Mouse (Mus musculus) neural tube, embryonic 12.5 days (tissue): ENCODE data around the gene Isoc2a. TPM values are rescaled to one million over a fixed set of nuclear protein-coding genes. Genes with fewer than 3 reads are reported as not detected.
A peak's percentile ranks its signal among the peaks of the same experiment; 100 is the strongest.

ENCODE experiments used
- ATAC-seq: fragments of 200-750 bp; cut with Nextera tagmentation; 2 replicates; pipeline ENCODE4 v1.8.0; 2017; ENCODE audit warnings: low read depth, mild to moderate bottlenecking, moderate TSS enrichment, moderate library complexity; ENCODE audit not compliant: low FRiP score
- H3K27ac ChIP-seq: fragments of 300-500 bp; sonication (generic); 2 replicates; pipeline ENCODE4 v1.5.1; 2016
- H3K27me3 ChIP-seq: fragments of 300-500 bp; sonication (generic); replicated peaks from 2 replicates; pipeline ENCODE4 v1.6.1; 2016; ENCODE audit warnings: mild to moderate bottlenecking
- H3K36me3 ChIP-seq: fragments of 300-500 bp; sonication (generic); 2 replicates; pipeline ENCODE4 v1.6.1; 2016; ENCODE audit warnings: mild to moderate bottlenecking
- H3K4me1 ChIP-seq: fragments of 300-500 bp; sonication (generic); 2 replicates; pipeline ENCODE4 v1.6.1; 2016
- H3K4me2 ChIP-seq: fragments of 300-500 bp; sonication (generic); replicated peaks from 2 replicates; pipeline ENCODE4 v1.6.1; 2016; ENCODE audit warnings: mild to moderate bottlenecking
- H3K4me3 ChIP-seq: fragments of 300-500 bp; sonication (generic); 2 replicates; pipeline ENCODE4 v1.5.1; 2016
- H3K9ac ChIP-seq: fragments of 300-500 bp; sonication (generic); 2 replicates; pipeline ENCODE4 v1.6.1; 2016; ENCODE audit warnings: mild to moderate bottlenecking
- H3K9me3 ChIP-seq: fragments of 300-500 bp; sonication (generic); 2 replicates; pipeline ENCODE4 v1.6.1; 2016; ENCODE audit warnings: mild to moderate bottlenecking
- WGBS: fragments of 180-500 bp; shearing (Covaris S2); methylation state at CpG from one replicate; pipeline ENCODE4 v1.1.7; 2016; 5-methylcytosine and 5-hydroxymethylcytosine counted together
- polyA plus RNA-seq: library from polyadenylated mRNA; unstranded; fragments of >200 nt; fragmentation: Nextera tagmentation; extraction: Ambion mirVana; gene quantifications from 2 replicates; pipeline ENCODE4 v1.2.1, GENCODE M21; 2016

Gene Isoc2a
- polyA plus RNA-seq, 1 experiment from 2014 or later: 0.93 TPM

DNA sequence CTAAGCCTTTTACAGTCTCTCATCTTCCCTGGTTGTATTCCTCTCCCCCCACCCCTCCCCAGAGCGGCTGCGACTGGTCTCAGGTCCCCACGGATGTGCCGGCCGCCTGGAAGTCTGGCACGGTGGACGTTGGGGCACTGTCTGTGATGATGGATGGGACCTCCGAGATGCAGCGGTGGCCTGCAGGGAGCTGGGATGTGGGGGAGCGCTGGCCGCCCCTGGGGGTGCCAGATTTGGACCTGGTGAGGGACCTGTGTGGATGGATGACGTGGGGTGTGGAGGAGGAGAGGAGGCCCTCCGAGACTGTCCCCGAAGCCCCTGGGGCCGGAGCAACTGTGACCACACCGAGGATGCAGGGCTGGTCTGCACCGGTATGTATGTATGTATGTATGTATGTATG is 51.4 kb downstream of the Isoc2a start:
- Histone ChIP-seq H3K27ac (no peak overlapping the region), H3K4me1 (peaks cover 44% of the 10 kb centered on the region)
- ATAC-seq: no peak

DNA sequence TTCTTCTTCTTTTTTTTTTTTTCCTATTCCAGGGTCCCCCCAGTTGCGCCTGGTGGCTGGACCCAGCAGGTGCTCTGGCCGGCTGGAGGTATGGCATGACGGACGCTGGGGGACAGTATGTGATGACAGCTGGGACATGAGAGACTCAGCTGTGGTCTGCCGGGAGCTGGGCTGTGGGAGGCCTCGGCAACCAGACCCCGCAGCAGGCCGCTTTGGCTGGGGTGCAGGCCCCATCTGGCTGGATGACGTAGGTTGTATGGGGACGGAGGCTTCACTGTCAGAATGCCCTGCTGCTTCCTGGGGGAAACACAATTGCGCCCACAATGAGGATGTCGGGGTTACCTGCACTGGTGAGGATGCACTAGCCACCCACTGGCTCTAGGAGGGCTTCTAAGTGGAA is 56.1 kb downstream of the Isoc2a start:
- Histone ChIP-seq H3K4me2 (no peak overlapping the region), H3K27me3 (no peaks in the 10 kb centered on the region; the same call in 1 of the 2 replicates), H3K9me3 (no peaks in the 10 kb centered on the region), H3K36me3 (no peaks in the 10 kb centered on the region), H3K27ac (no peak overlapping the region), H3K4me3 (no peak overlapping the region), H3K4me1 (peaks cover 3% of the 10 kb centered on the region; the same call in 1 of the 2 replicates), H3K9ac (no peak overlapping the region)
- ATAC-seq: no peak
- WGBS: 72% methylated on average over 12 of the region's 12 CpGs

More for the DNA sequence above, 51.4 kb downstream of the Isoc2a start:
- peak overlapping the region; percentile 36; the same call in 1 of the 2 replicates for H3K9ac ChIP-seq
- no peaks in the 10 kb centered on the region for H3K36me3 ChIP-seq
- 73% methylated on average over 17 of the region's 17 CpGs for WGBS
- no peak overlapping the region for H3K4me2 ChIP-seq
- H3K4me3 ChIP-seq: no peak overlapping the region
- no peaks in the 10 kb centered on the region for H3K27me3 ChIP-seq
- no peaks in the 10 kb centered on the region for H3K9me3 ChIP-seq

GRCm38 (mm10) chr7:4934160-4934914 is 57.4 kb downstream of the Isoc2a start:
- Histone ChIP-seq H3K4me1 (no peaks in the 10 kb centered on the region), H3K9me3 (no peaks in the 10 kb centered on the region), H3K9ac (no peak overlapping the region), H3K27me3 (no peaks in the 10 kb centered on the region; the same call in 1 of the 2 replicates), H3K36me3 (no peaks in the 10 kb centered on the region), H3K4me2 (no peak overlapping the region), H3K27ac (no peak overlapping the region), H3K4me3 (no peak overlapping the region)
- no peak for ATAC-seq
- WGBS: 87% methylated on average over 4 of the region's 4 CpGs

GRCm38 (mm10) chr7:4936832-4937231 is 59.9 kb downstream of the Isoc2a start:
- Histone ChIP-seq H3K4me1 (no peaks in the 10 kb centered on the region), H3K4me3 (no peak overlapping the region), H3K4me2 (no peak overlapping the region), H3K9me3 (no peaks in the 10 kb centered on the region), H3K36me3 (no peaks in the 10 kb centered on the region), H3K27me3 (no peaks in the 10 kb centered on the region; the same call in 1 of the 2 replicates), H3K9ac (no peak overlapping the region), H3K27ac (no peak overlapping the region)
- ATAC-seq: no peak
- 80% methylated on average over 10 of the region's 10 CpGs for WGBS

GRCm38 (mm10) chr7:4937392-4937791 is 60.4 kb downstream of the Isoc2a start:
- 80% methylated on average over 10 of the region's 11 CpGs for WGBS
- no peak for ATAC-seq
- H3K9ac ChIP-seq: no peak overlapping the region
- no peak overlapping the region for H3K4me3 ChIP-seq
- no peaks in the 10 kb centered on the region; the same call in 1 of the 2 replicates for H3K27me3 ChIP-seq
- no peaks in the 10 kb centered on the region for H3K9me3 ChIP-seq
- no peak overlapping the region for H3K4me2 ChIP-seq
- no peaks in the 10 kb centered on the region for H3K4me1 ChIP-seq
- H3K27ac ChIP-seq: no peak overlapping the region
- H3K36me3 ChIP-seq: no peaks in the 10 kb centered on the region

DNA sequence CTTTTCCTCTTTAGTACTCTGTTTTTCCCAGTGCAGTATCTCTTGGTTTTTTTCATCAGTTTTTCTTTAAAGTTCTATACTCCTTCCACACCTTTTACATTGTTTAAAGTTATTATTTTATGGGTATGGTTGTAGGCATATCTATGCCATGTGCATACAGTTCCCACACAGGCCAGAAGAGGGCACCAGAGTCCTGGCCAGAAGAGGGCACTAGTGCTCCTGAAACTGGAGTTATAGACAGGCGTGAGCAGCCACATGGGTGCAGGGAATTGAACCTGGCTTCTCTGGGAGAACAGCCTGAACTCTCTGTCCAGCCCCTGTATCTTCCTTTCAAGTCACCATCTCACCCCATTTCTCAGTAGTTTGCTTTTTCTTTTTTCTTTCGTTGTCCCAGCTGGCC is 61.5 kb downstream of the Isoc2a start:
- WGBS: 35% methylated on average over 2 of the region's 2 CpGs
- no peak for ATAC-seq
- no peak overlapping the region for H3K4me3 ChIP-seq

DNA sequence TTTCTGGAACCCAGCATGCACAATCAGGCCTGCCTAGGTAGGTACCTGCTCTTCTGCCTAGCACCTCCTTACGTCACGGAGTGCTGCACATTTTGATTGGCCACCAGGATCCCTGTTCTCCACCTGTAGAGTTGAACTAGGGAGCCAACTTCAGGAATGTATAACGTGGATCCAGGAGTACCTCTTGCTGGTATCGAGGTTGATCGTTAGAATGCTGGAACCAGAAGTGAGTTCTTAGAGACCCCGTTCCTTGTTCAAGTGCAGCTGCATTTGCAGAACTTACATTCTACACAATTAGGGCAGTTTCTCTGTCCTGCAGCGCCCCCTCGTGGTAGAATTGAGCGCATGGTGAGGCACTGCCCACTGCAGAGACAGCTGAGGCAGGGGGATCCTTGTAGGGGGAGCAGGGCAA is 63.1 kb downstream of the Isoc2a start:
- Histone ChIP-seq H3K9ac (no peak overlapping the region), H3K36me3 (no peaks in the 10 kb centered on the region), H3K4me3 (no peak overlapping the region), H3K27me3 (no peaks in the 10 kb centered on the region; the same call in 1 of the 2 replicates), H3K27ac (no peak overlapping the region), H3K4me2 (no peak overlapping the region), H3K9me3 (no peaks in the 10 kb centered on the region), H3K4me1 (no peaks in the 10 kb centered on the region)
- ATAC-seq: peak; percentile 25; the same call in 1 of the 2 replicates
- WGBS: 17% methylated on average over 9 of the region's 9 CpGs

More for the DNA sequence above, 61.5 kb downstream of the Isoc2a start:
- Histone ChIP-seq H3K4me1 (no peaks in the 10 kb centered on the region), H3K36me3 (no peaks in the 10 kb centered on the region), H3K27me3 (no peaks in the 10 kb centered on the region; the same call in 1 of the 2 replicates), H3K9me3 (no peaks in the 10 kb centered on the region), H3K9ac (no peak overlapping the region), H3K4me2 (no peak overlapping the region), H3K27ac (no peak overlapping the region)

DNA sequence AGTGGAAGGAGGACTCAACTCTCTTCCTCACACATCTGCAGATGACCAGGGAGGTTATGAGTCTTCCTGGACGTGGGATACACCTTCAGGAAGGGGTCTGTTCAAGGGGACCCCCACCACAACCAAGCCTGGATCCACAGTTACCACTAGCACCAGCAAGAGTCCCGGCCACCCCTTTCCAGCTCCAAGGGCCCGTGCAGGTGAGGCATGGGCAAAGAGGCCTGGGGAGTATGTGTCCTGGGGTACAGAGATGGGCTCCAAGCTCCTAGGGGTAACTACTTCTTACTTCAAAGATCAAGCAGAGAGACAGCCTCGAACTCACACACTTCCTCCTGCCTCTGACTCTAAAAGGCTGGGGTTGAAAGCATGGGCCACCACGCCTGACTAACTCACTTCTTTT is 65.7 kb downstream of the Isoc2a start:
- no peak overlapping the region for H3K27ac ChIP-seq
- H3K9ac ChIP-seq: no peak overlapping the region
- H3K4me2 ChIP-seq: no peak overlapping the region
- WGBS: 55% methylated on average over 5 of the region's 5 CpGs
- ATAC-seq: no peak
- no peak overlapping the region for H3K4me3 ChIP-seq
- H3K4me1 ChIP-seq: no peaks in the 10 kb centered on the region
- H3K27me3 ChIP-seq: no peaks in the 10 kb centered on the region
- no peaks in the 10 kb centered on the region for H3K9me3 ChIP-seq
- no peaks in the 10 kb centered on the region for H3K36me3 ChIP-seq

- H3K27ac ChIP-seq: no peak overlapping the region
- H3K4me3 ChIP-seq: no peak overlapping the region
- H3K4me2 ChIP-seq: peak overlapping the region; percentile 50
- no peaks in the 10 kb centered on the region for H3K36me3 ChIP-seq
- H3K9me3 ChIP-seq: no peaks in the 10 kb centered on the region
- no peaks in the 10 kb centered on the region for H3K27me3 ChIP-seq
- WGBS: 15% methylated on average over 15 of the region's 15 CpGs
- no peak overlapping the region for H3K9ac ChIP-seq
- ATAC-seq: peak; percentile 68; the same call in 1 of the 2 replicates
- no peaks in the 10 kb centered on the region for H3K4me1 ChIP-seq
Observed at GRCm38 (mm10) chr7:4943223-4943815, 66.4 kb downstream of the Isoc2a start.

Other genes with a start within 250 kb of the Isoc2a start
- 3.5 and 4.0 TPM in 2 replicates for gene Tmem86b, start 245.7 kb upstream of the Isoc2a start, polyA plus RNA-seq
- 11.1 and 13.9 TPM in 2 replicates for gene Ppp6r1, start 218.1 kb upstream of the Isoc2a start, polyA plus RNA-seq
- gene Hspbp1, start 192.1 kb upstream of the Isoc2a start, polyA plus RNA-seq: 119 and 122 TPM in 2 replicates
- gene Brsk1, start 186.5 kb upstream of the Isoc2a start, polyA plus RNA-seq: 5.0 and 5.5 TPM in 2 replicates
- gene Tmem150b, start 151.9 kb upstream of the Isoc2a start, polyA plus RNA-seq: 0.11 and 0.14 TPM in 2 replicates
- gene Kmt5c, start 137.0 kb upstream of the Isoc2a start, polyA plus RNA-seq: 96.5 and 98.5 TPM in 2 replicates
- gene Cox6b2, start 124.1 kb upstream of the Isoc2a start, polyA plus RNA-seq: 27.3 and 33.4 TPM in 2 replicates
- gene Fam71e2, start 105.9 kb upstream of the Isoc2a start, polyA plus RNA-seq: not detected in 2 replicates
- 0.34 and 0.51 TPM in 2 replicates for gene Il11, start 94.3 kb upstream of the Isoc2a start, polyA plus RNA-seq
- not detected in 2 replicates for gene Tmem190, start 94.2 kb upstream of the Isoc2a start, polyA plus RNA-seq
- gene Tmem238, start 87.5 kb upstream of the Isoc2a start, polyA plus RNA-seq: 2.7 and 3.1 TPM in 2 replicates
- gene Rpl28, start 84.3 kb upstream of the Isoc2a start, polyA plus RNA-seq: 311 and 322 TPM in 2 replicates
- 380 and 386 TPM in 2 replicates for gene Ube2s, start 64.6 kb upstream of the Isoc2a start, polyA plus RNA-seq
- 6.0 and 6.5 TPM in 2 replicates for gene Shisa7, start 32.5 kb upstream of the Isoc2a start, polyA plus RNA-seq
- 4.8 and 5.4 TPM in 2 replicates for gene Isoc2b, start 6.9 kb upstream of the Isoc2a start, polyA plus RNA-seq
- 0.29 TPM in 1 of 2 replicates, not detected in the other for gene Gm36210, start 29.4 kb downstream of the Isoc2a start, polyA plus RNA-seq
- 4.4 and 4.5 TPM in 2 replicates for gene Zfp628, start 38.1 kb downstream of the Isoc2a start, polyA plus RNA-seq
- 13.0 and 13.7 TPM in 2 replicates for gene Nat14, start 44.9 kb downstream of the Isoc2a start, polyA plus RNA-seq
- gene Ssc5d, start 48.6 kb downstream of the Isoc2a start, polyA plus RNA-seq: 2.5 and 3.0 TPM in 2 replicates
- 0.13 TPM in 2 replicates for gene Sbk2, start 87.3 kb downstream of the Isoc2a start, polyA plus RNA-seq
- gene Sbk3, start 94.0 kb downstream of the Isoc2a start, polyA plus RNA-seq: 0.11 TPM in 2 replicates
- gene Zfp579, start 119.0 kb downstream of the Isoc2a start, polyA plus RNA-seq: 52.4 and 57.5 TPM in 2 replicates
- 8.2 and 8.7 TPM in 2 replicates for gene Zfp524, start 137.3 kb downstream of the Isoc2a start, polyA plus RNA-seq
- gene Fiz1, start 137.5 kb downstream of the Isoc2a start, polyA plus RNA-seq: 62.0 and 63.3 TPM in 2 replicates
- 0.26 TPM in 1 of 2 replicates, not detected in the other for gene Gm44973, start 138.3 kb downstream of the Isoc2a start, polyA plus RNA-seq
- gene Zfp865, start 143.2 kb downstream of the Isoc2a start, polyA plus RNA-seq: 6.6 and 6.9 TPM in 2 replicates
- gene Ccdc106, start 143.4 kb downstream of the Isoc2a start, polyA plus RNA-seq: 14.3 and 17.0 TPM in 2 replicates
- not detected in 2 replicates for gene 4632433K11Rik, start 157.0 kb downstream of the Isoc2a start, polyA plus RNA-seq
- gene Zfp784, start 161.3 kb downstream of the Isoc2a start, polyA plus RNA-seq: 4.2 and 5.9 TPM in 2 replicates
- 53.5 and 56.0 TPM in 2 replicates for gene Zfp580, start 174.4 kb downstream of the Isoc2a start, polyA plus RNA-seq
- gene U2af2, start 185.0 kb downstream of the Isoc2a start, polyA plus RNA-seq: 147 and 163 TPM in 2 replicates
- 73.4 and 80.5 TPM in 2 replicates for gene Epn1, start 203.1 kb downstream of the Isoc2a start, polyA plus RNA-seq
- 0.18 TPM in 1 of 2 replicates, not detected in the other for gene Rfpl4, start 239.8 kb downstream of the Isoc2a start, polyA plus RNA-seq
- gene Rasl2-9, start 248.8 kb downstream of the Isoc2a start, polyA plus RNA-seq: 0.27 and 0.38 TPM in 2 replicates